Mouse (Mus musculus): ENCODE measurements around the gene Trib2.

- TF ChIP-seq POLR2A (IDR thresholded peaks at IDR 0.05; ENCODE audit: control insufficient read depth in 1 of 2, insufficient read depth in 1 of 2, low read depth in 1 of 2, low read length in 2 of 2, poor library complexity in 1 of 2) (no peak), SMC3 (IDR thresholded peaks at IDR 0.05; ENCODE audit: low read depth, low read length) (no peak), CTCF (IDR thresholded peaks at IDR 0.05 in 2 of 3, conservative IDR thresholded peaks at IDR 0.05 in 1 of 3; ENCODE audit: control insufficient read depth in 1 of 3, insufficient read depth in 1 of 3, low read depth in 2 of 3, low read length in 3 of 3, poor library complexity in 1 of 3, severe bottlenecking in 1 of 3) (no peak), JUND (IDR thresholded peaks at IDR 0.05; ENCODE audit: low read depth, low read length) (no peak), MEF2A (IDR thresholded peaks at IDR 0.05; ENCODE audit: extremely low read depth, insufficient replicate concordance, low read depth, low read length, poor library complexity, severe bottlenecking) (no peak), TCF12 (IDR thresholded peaks at IDR 0.05; ENCODE audit: low read depth, low read length) (no peak), E2F4 (IDR thresholded peaks at IDR 0.05; ENCODE audit: borderline replicate concordance, low read depth, low read length) (no peak), HCFC1 (IDR thresholded peaks at IDR 0.05; ENCODE audit: low read depth, low read length) (no peak), ZC3H11A (IDR thresholded peaks at IDR 0.05; ENCODE audit: low read depth, low read length) (no peak), CHD2 (IDR thresholded peaks at IDR 0.05; ENCODE audit: low read length) (no peak), GATA1 (IDR thresholded peaks at IDR 0.05; ENCODE audit: low read depth, low read length) (no peak), EP300 (IDR thresholded peaks at IDR 0.05; ENCODE audit: low read depth in 1 of 2, low read length in 2 of 2) (no peak)
Measured at GRCm38 (mm10) chr12:15760684-15761083, 56.0 kb downstream of the Trib2 start.

Data from MEL (cell line).